Comparison of ENCODE assay signal across 7 mouse cellular contexts in genomic region chr11:69073065-69073888, GRCm38 (mm10). TPM values are rescaled to one million over a fixed set of nuclear protein-coding genes. Genes with fewer than 3 reads are reported as not detected.
A peak's percentile ranks its signal among the peaks of the same experiment; 100 is the strongest.
DNase-seq lines count a peak whose midpoint lies in the region; ATAC-seq lines count a peak whose summit lies in the region.

No protein-coding gene starts in this region.

- WGBS in intestine, embryonic 14.5 days: under 1% methylated on average over 14 of the region's 14 CpGs

- H3K9ac ChIP-seq in intestine, embryonic 14.5 days (ENCODE audit: low read length): peak overlapping the region; percentile 70

- intact Hi-C loops in gastrocnemius, postnatal 14 days (cut with DNase I; ENCODE audit: low total_unique reads): no loop called here
- intact Hi-C loops in left cerebral cortex, postnatal 36 days (cut with DNase I): loop anchor here (2.0 kb wide), 1 partner anchor 16 kb away; the partner anchor contains the start of gene Vamp2

- H3K9me3 ChIP-seq in intestine, embryonic 14.5 days (ENCODE audit: control insufficient read depth, low read length): no peaks in the 10 kb centered on the region

- no peaks in the 10 kb centered on the region for H3K27me3 ChIP-seq in intestine, embryonic 14.5 days (replicated peaks; ENCODE audit: control insufficient read depth, insufficient read depth, low read length)

- peak; percentile 73 for ATAC-seq in intestine, embryonic 14.5 days (replicated peaks; ENCODE audit: low FRiP score, low TSS enrichment, low read depth)

- peak overlapping the region; percentile 46 for H3K4me2 ChIP-seq in intestine, embryonic 14.5 days (ENCODE audit: low read length)

- peak overlapping the region; percentile 25 for H3K4me3 ChIP-seq in intestine, embryonic 14.5 days (ENCODE audit: low read depth, low read length)

- peak overlapping the region; percentile 94 for H3K27ac ChIP-seq in intestine, embryonic 14.5 days (ENCODE audit: low read depth)

- DNase-seq in adrenal gland, adult 2 months: peak; percentile 85
- DNase-seq in embryo, embryonic 10.5 days (ENCODE audit: low spot score): peak; percentile 97
- peak; percentile 76 for DNase-seq in gastrocnemius, postnatal 14 days
- peak; percentile 90 for DNase-seq in intestine, embryonic 14.5 days (ENCODE audit: low spot score)
- DNase-seq in left cerebral cortex, postnatal 36 days (ENCODE audit: low spot score in 2 of 2): peak; percentile 70 to 83
- DNase-seq in mesoderm, embryonic 11.5 days (ENCODE audit: low read depth, low spot score): peak; percentile 94
- DNase-seq in right cerebral cortex, postnatal 25 days: peak; percentile 75

- H3K36me3 ChIP-seq in intestine, embryonic 14.5 days (ENCODE audit: control insufficient read depth, insufficient read depth, low read length): no peaks in the 10 kb centered on the region

- peaks cover 18% of the 10 kb centered on the region for H3K4me1 ChIP-seq in intestine, embryonic 14.5 days (replicated peaks; ENCODE audit: control insufficient read depth, insufficient read depth, low read length)

RNA-seq across cellular contexts. Expression of gene Tmem107, which starts 2.7 kb away (rescaled TPM):
- total RNA-seq in adrenal gland, adult 2 months (2021): 10 to 100 TPM in 1 of 2 experiments, 1 to 10 TPM in 1; 9.5 to 16.9 TPM
- polyA plus RNA-seq in adrenal gland, adult 2 months (2012; rRNA removed): 46.6 and 49.1 TPM in 2 replicates
- 1 to 10 TPM; 2.9 to 4.7 TPM for total RNA-seq in gastrocnemius, postnatal 14 days (2021)
- 50.1 and 58.9 TPM in 2 replicates for polyA plus RNA-seq in intestine, embryonic 14.5 days (2014; fragmentation: Nextera tagmentation; extraction: Ambion mirVana)
- total RNA-seq in left cerebral cortex, postnatal 36 days (2021): 10 to 100 TPM; 19.5 to 20.5 TPM

RNA-seq across cellular contexts. Expression of gene Borcs6, which starts 13.8 kb away (rescaled TPM):
- total RNA-seq in adrenal gland, adult 2 months (2021): 10 to 100 TPM; 21.3 to 26.4 TPM
- polyA plus RNA-seq in adrenal gland, adult 2 months (2012; rRNA removed): 38.9 and 41.4 TPM in 2 replicates
- 10 to 100 TPM; 13.5 to 14.3 TPM for total RNA-seq in gastrocnemius, postnatal 14 days (2021)
- 8.8 TPM in 2 replicates for polyA plus RNA-seq in intestine, embryonic 14.5 days (2014; fragmentation: Nextera tagmentation; extraction: Ambion mirVana)
- total RNA-seq in left cerebral cortex, postnatal 36 days (2021): 10 to 100 TPM; 30.7 to 38.4 TPM

RNA-seq across cellular contexts. Expression of gene Vamp2, which starts 15.0 kb away (rescaled TPM):
- 100 to 1,000 TPM; 104 to 130 TPM for total RNA-seq in adrenal gland, adult 2 months (2021)
- 425 and 479 TPM in 2 replicates for polyA plus RNA-seq in adrenal gland, adult 2 months (2012; rRNA removed)
- 10 to 100 TPM; 37.9 to 39.7 TPM for total RNA-seq in gastrocnemius, postnatal 14 days (2021)
- 76.7 TPM in 2 replicates for polyA plus RNA-seq in intestine, embryonic 14.5 days (2014; fragmentation: Nextera tagmentation; extraction: Ambion mirVana)
- total RNA-seq in left cerebral cortex, postnatal 36 days (2021): 1,000 to 10,000 TPM; 1,090 to 1,186 TPM

RNA-seq across cellular contexts. Expression of gene Per1, which starts 21.7 kb away (rescaled TPM):
- 10 to 100 TPM; 55.0 to 75.9 TPM for total RNA-seq in adrenal gland, adult 2 months (2021)
- polyA plus RNA-seq in adrenal gland, adult 2 months (2012; rRNA removed): 41.3 and 76.1 TPM in 2 replicates
- 10 to 100 TPM; 22.1 to 77.5 TPM for total RNA-seq in gastrocnemius, postnatal 14 days (2021)
- polyA plus RNA-seq in intestine, embryonic 14.5 days (2014; fragmentation: Nextera tagmentation; extraction: Ambion mirVana): 10.5 and 13.4 TPM in 2 replicates
- total RNA-seq in left cerebral cortex, postnatal 36 days (2021): 100 to 1,000 TPM; 106 to 122 TPM

RNA-seq across cellular contexts. Expression of gene Aurkb, which starts 27.8 kb away (rescaled TPM):
- total RNA-seq in adrenal gland, adult 2 months (2021): 1 to 10 TPM; 1.7 to 2.8 TPM
- 10.8 and 11.2 TPM in 2 replicates for polyA plus RNA-seq in adrenal gland, adult 2 months (2012; rRNA removed)
- 1 to 10 TPM; 4.2 to 4.4 TPM for total RNA-seq in gastrocnemius, postnatal 14 days (2021)
- 150 and 170 TPM in 2 replicates for polyA plus RNA-seq in intestine, embryonic 14.5 days (2014; fragmentation: Nextera tagmentation; extraction: Ambion mirVana)
- 1 to 10 TPM in 1 of 2 experiments, under 1 TPM in 1; 0.43 to 1.1 TPM for total RNA-seq in left cerebral cortex, postnatal 36 days (2021)

Comparison
In these comparisons a context has a peak if more than half of its experiments do, and no peak if none do; other contexts are left out.
1. Peak in every context shown above with its lines: DNase-seq, ATAC-seq, H3K4me3 ChIP-seq and H3K27ac ChIP-seq.
2. RNA of gene Vamp2, which starts 15.0 kb away (total RNA-seq): 1,090 to 1,186 TPM in left cerebral cortex, postnatal 36 days; 104 to 130 TPM in adrenal gland, adult 2 months and 37.9 to 39.7 TPM in gastrocnemius, postnatal 14 days; every median in the first group is over 4 times any median in the second.